Mouse (Mus musculus) brown adipose tissue, adult 24 weeks (tissue): ENCODE results near the gene Olfr531. TPM values are rescaled to one million over a fixed set of nuclear protein-coding genes. Genes with fewer than 3 reads are reported as not detected.

Source experiments
- H3K27ac ChIP-seq: fragments of 200-500 bp; replicated peaks from 2 replicates; pipeline ENCODE4 v1.5.1; 2012; ENCODE audit warnings: low read depth, mild to moderate bottlenecking, low read length
- H3K4me1 ChIP-seq: fragments of 200-500 bp; 2 replicates; pipeline ENCODE4 v1.6.1; 2012; ENCODE audit warnings: low read length, mixed read lengths; ENCODE audit not compliant: control insufficient read depth, insufficient read depth, insufficient read length
- H3K4me3 ChIP-seq: fragments of 200-500 bp; 2 replicates; pipeline ENCODE4 v1.5.1; 2012; ENCODE audit warnings: low read depth, mild to moderate bottlenecking, low read length, moderate library complexity; ENCODE audit not compliant: insufficient read depth
- polyA plus RNA-seq: library from polyadenylated mRNA; stranded (reverse); fragments of >200 nt; gene quantifications from 2 replicates; pipeline ENCODE4 v1.2.4, GENCODE M21; 2012; ENCODE audit not compliant: missing spikeins, insufficient read depth, insufficient read length

Gene Olfr531
- not detected in 2 replicates for polyA plus RNA-seq

- Histone ChIP-seq H3K4me1 (no peaks in the 10 kb centered on the region), H3K4me3 (no peak within 1 kb of the TSS), H3K27ac (no peak within 1 kb of the TSS)
Observed at GRCm38 (mm10) chr7:140402818-140403217, at the start of gene Olfr531. TSS of gene Olfr531 (minus strand) at chr7:140402918.

DNA sequence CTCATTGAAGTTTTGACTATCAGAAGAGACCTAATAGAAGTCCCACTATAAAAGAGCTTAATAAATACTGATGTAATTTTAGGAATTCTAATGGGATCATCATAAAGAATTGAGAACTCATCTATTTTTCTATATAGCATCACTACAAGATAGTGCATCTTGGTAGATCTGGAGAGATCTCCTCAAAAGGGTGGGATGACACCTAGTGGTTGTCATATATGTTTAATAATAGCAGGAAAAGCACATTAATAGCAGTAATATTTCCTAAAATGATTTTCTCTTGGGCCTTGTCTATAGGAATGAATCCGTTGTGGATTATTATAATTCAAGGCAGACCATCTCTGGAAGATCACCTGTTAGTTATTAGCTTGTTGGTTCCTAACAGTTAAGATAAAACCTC lies 40.4 kb upstream of the Olfr531 start:
- no peak overlapping the region for H3K27ac ChIP-seq
- no peak overlapping the region for H3K4me3 ChIP-seq
- no peaks in the 10 kb centered on the region for H3K4me1 ChIP-seq

GRCm38 (mm10) chr7:140421539-140421938 lies 18.8 kb upstream of the Olfr531 start, which contains the start of gene Olfr532:
TSS of gene Olfr532 (minus strand) at chr7:140421639.
- no peak within 1 kb of the TSS for H3K4me3 ChIP-seq
- no peak within 1 kb of the TSS for H3K27ac ChIP-seq
- H3K4me1 ChIP-seq, result no peaks in the 10 kb centered on the region

DNA sequence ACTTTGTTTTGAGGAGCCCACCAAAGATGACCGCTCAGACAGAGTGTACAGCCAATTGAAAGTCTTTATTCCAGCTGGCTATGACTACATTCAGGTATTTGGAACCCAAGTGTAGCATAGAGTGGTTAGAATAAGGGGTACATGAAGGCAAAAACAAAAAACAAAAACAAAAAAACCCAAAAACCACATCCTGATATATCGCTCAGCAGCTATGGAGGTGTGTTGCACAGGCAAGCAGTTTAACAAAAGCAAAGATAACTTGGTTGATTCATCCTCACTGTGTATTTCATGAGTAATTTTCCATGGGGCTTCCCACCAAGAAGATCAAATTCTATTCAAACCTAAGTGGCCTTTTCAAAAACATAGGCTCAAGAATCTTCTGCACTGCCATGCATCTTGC lies 25.8 kb downstream of the Olfr531 start:
- Histone ChIP-seq H3K4me1 (no peaks in the 10 kb centered on the region), H3K27ac (no peak overlapping the region), H3K4me3 (no peak overlapping the region)

- Histone ChIP-seq H3K27ac (no peak within 1 kb of the TSS), H3K4me1 (no peaks in the 10 kb centered on the region), H3K4me3 (no peak within 1 kb of the TSS)
Observed at GRCm38 (mm10) chr7:140376231-140376630, 26.5 kb downstream of the Olfr531 start, which contains the start of gene Olfr530. TSS of gene Olfr530 (minus strand) at chr7:140376331.

DNA sequence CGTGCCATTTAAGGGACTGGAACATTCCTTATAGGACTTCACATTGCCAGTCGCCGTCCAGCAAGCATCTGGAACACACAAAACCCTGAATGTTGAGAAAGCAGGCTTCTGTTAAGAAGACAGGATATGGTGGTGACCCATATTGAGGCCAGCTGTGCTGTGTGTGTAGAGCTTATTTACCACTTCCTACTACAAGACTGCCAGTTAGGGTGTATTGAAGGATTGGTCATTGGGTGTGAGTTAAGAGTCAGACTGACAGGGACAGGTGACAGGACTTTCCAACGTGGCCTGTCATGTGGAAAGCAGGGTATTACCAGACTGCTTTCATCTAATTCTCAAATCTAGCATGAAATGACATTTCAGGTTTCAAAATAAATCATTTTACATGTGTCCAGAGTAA lies 28.4 kb downstream of the Olfr531 start:
- no peak overlapping the region for H3K27ac ChIP-seq
- no peaks in the 10 kb centered on the region for H3K4me1 ChIP-seq
- H3K4me3 ChIP-seq, result no peak overlapping the region

GRCm38 (mm10) chr7:140361571-140361970 lies 41.1 kb downstream of the Olfr531 start, which contains the start of gene Olfr60:
TSS of gene Olfr60 (minus strand) at chr7:140361671.
- Histone ChIP-seq H3K4me1 (no peaks in the 10 kb centered on the region), H3K4me3 (no peak within 1 kb of the TSS), H3K27ac (no peak within 1 kb of the TSS)

Other genes starting within 250 kb of the Olfr531 start
- gene Sprn, start 248.0 kb downstream of the Olfr531 start, polyA plus RNA-seq, result not detected in 2 replicates
- gene Olfr522, start 238.2 kb downstream of the Olfr531 start, polyA plus RNA-seq, result not detected in 2 replicates
- gene Olfr523, start 229.7 kb downstream of the Olfr531 start, polyA plus RNA-seq, result not detected in 2 replicates
- gene Olfr524, start 197.0 kb downstream of the Olfr531 start, polyA plus RNA-seq, result not detected in 2 replicates
- not detected in 2 replicates for gene Cd163l1, start 184.7 kb downstream of the Olfr531 start, polyA plus RNA-seq
- not detected in 2 replicates for gene 5830411N06Rik, start 155.6 kb downstream of the Olfr531 start, polyA plus RNA-seq
- gene Olfr525, start 82.1 kb downstream of the Olfr531 start, polyA plus RNA-seq, result not detected in 2 replicates
- not detected in 2 replicates for gene Olfr527, start 68.9 kb downstream of the Olfr531 start, polyA plus RNA-seq
- gene Olfr60, start 41.2 kb downstream of the Olfr531 start, polyA plus RNA-seq, result not detected in 2 replicates
- gene Olfr530, start 26.6 kb downstream of the Olfr531 start, polyA plus RNA-seq, result not detected in 2 replicates
- gene Olfr532, start 18.7 kb upstream of the Olfr531 start, polyA plus RNA-seq, result not detected in 2 replicates
- gene Olfr533, start 60.5 kb upstream of the Olfr531 start, polyA plus RNA-seq, result not detected in 2 replicates
- not detected in 2 replicates for gene Olfr535, start 81.3 kb upstream of the Olfr531 start, polyA plus RNA-seq
- not detected in 2 replicates for gene Olfr536, start 104.5 kb upstream of the Olfr531 start, polyA plus RNA-seq
- gene Olfr538, start 165.0 kb upstream of the Olfr531 start, polyA plus RNA-seq, result not detected in 2 replicates
- gene Olfr46, start 198.4 kb upstream of the Olfr531 start, polyA plus RNA-seq, result not detected in 2 replicates
- not detected in 2 replicates for gene Olfr61, start 226.1 kb upstream of the Olfr531 start, polyA plus RNA-seq
- not detected in 2 replicates for gene Olfr53, start 243.5 kb upstream of the Olfr531 start, polyA plus RNA-seq